Mouse (Mus musculus): ENCODE data around the gene Map3k13. TPM values are rescaled to one million over a fixed set of nuclear protein-coding genes. Genes with fewer than 3 reads are reported as not detected.
A peak's percentile ranks its signal among the peaks of the same experiment; 100 is the strongest.

Map3k13 gene
- polyA plus RNA-seq, 1 experiment from 2014 or later = 1.3 TPM

- Histone ChIP-seq H3K4me2 (replicated peaks; ENCODE audit: low read depth, low read length) (no peak overlapping the region), H3K4me3 (ENCODE audit: low read depth, low read length) (no peak overlapping the region), H3K36me3 (ENCODE audit: control insufficient read depth, insufficient read depth, low read length) (no peaks in the 10 kb centered on the region), H3K4me1 (ENCODE audit: control insufficient read depth, insufficient read depth, low read length) (no peaks in the 10 kb centered on the region), H3K27ac (ENCODE audit: low read length) (no peak overlapping the region), H3K9me3 (ENCODE audit: control insufficient read depth, low read depth, low read length) (no peaks in the 10 kb centered on the region), H3K9ac (replicated peaks; ENCODE audit: low read depth, low read length) (no peak overlapping the region), H3K27me3 (ENCODE audit: control insufficient read depth, insufficient read depth, low read length) (no peaks in the 10 kb centered on the region)
- no peak for ATAC-seq (ENCODE audit: insufficient number of reproducible peaks, insufficient read depth, low FRiP score, low read depth)
- WGBS = 88% methylated on average over 3 of the region's 3 CpGs
Measured at GRCm38 (mm10) chr16:21781895-21782294, 12.3 kb upstream of the Map3k13 start.

- no peak overlapping the region for H3K4me2 ChIP-seq (replicated peaks; ENCODE audit: low read depth, low read length)
- H3K27ac ChIP-seq (ENCODE audit: low read length) = no peak overlapping the region
- no peaks in the 10 kb centered on the region for H3K36me3 ChIP-seq (ENCODE audit: control insufficient read depth, insufficient read depth, low read length)
- no peaks in the 10 kb centered on the region for H3K27me3 ChIP-seq (ENCODE audit: control insufficient read depth, insufficient read depth, low read length)
- H3K4me3 ChIP-seq (ENCODE audit: low read depth, low read length) = no peak overlapping the region
- no peak for ATAC-seq (ENCODE audit: insufficient number of reproducible peaks, insufficient read depth, low FRiP score, low read depth)
- no peak overlapping the region for H3K9ac ChIP-seq (replicated peaks; ENCODE audit: low read depth, low read length)
- WGBS = 61% methylated on average over 2 of the region's 2 CpGs
- H3K4me1 ChIP-seq (ENCODE audit: control insufficient read depth, insufficient read depth, low read length) = peaks cover 4% of the 10 kb centered on the region; the same call in 1 of the 2 replicates
- H3K9me3 ChIP-seq (ENCODE audit: control insufficient read depth, low read depth, low read length) = no peaks in the 10 kb centered on the region
Measured at GRCm38 (mm10) chr16:21782807-21783206, 11.3 kb upstream of the Map3k13 start.

GRCm38 (mm10) chr16:21785000-21785399, 9.1 kb upstream of the Map3k13 start:
- no peak overlapping the region for H3K4me2 ChIP-seq (replicated peaks; ENCODE audit: low read depth, low read length)

GRCm38 (mm10) chr16:21786317-21786716, 7.8 kb upstream of the Map3k13 start:
- H3K27ac ChIP-seq (ENCODE audit: low read length) = no peak overlapping the region
- H3K4me2 ChIP-seq (replicated peaks; ENCODE audit: low read depth, low read length) = no peak overlapping the region
- H3K36me3 ChIP-seq (ENCODE audit: control insufficient read depth, insufficient read depth, low read length) = no peaks in the 10 kb centered on the region
- H3K9ac ChIP-seq (replicated peaks; ENCODE audit: low read depth, low read length) = no peak overlapping the region
- no peaks in the 10 kb centered on the region for H3K27me3 ChIP-seq (ENCODE audit: control insufficient read depth, insufficient read depth, low read length)
- H3K4me3 ChIP-seq (ENCODE audit: low read depth, low read length) = no peak overlapping the region
- peaks cover 8% of the 10 kb centered on the region; the same call in 1 of the 2 replicates for H3K4me1 ChIP-seq (ENCODE audit: control insufficient read depth, insufficient read depth, low read length)
- no peaks in the 10 kb centered on the region for H3K9me3 ChIP-seq (ENCODE audit: control insufficient read depth, low read depth, low read length)
- no peak for ATAC-seq (ENCODE audit: insufficient number of reproducible peaks, insufficient read depth, low FRiP score, low read depth)
- 90% methylated on average over 8 of the region's 8 CpGs for WGBS

More at GRCm38 (mm10) chr16:21785000-21785399, 9.1 kb upstream of the Map3k13 start:
- 72% methylated on average over 4 of the region's 4 CpGs for WGBS
- H3K27me3 ChIP-seq (ENCODE audit: control insufficient read depth, insufficient read depth, low read length) = no peaks in the 10 kb centered on the region
- no peak overlapping the region for H3K27ac ChIP-seq (ENCODE audit: low read length)
- no peak overlapping the region for H3K9ac ChIP-seq (replicated peaks; ENCODE audit: low read depth, low read length)
- peaks cover 8% of the 10 kb centered on the region; the same call in 1 of the 2 replicates for H3K4me1 ChIP-seq (ENCODE audit: control insufficient read depth, insufficient read depth, low read length)
- H3K9me3 ChIP-seq (ENCODE audit: control insufficient read depth, low read depth, low read length) = no peaks in the 10 kb centered on the region
- H3K4me3 ChIP-seq (ENCODE audit: low read depth, low read length) = no peak overlapping the region
- H3K36me3 ChIP-seq (ENCODE audit: control insufficient read depth, insufficient read depth, low read length) = no peaks in the 10 kb centered on the region
- ATAC-seq (ENCODE audit: insufficient number of reproducible peaks, insufficient read depth, low FRiP score, low read depth) = no peak

GRCm38 (mm10) chr16:21787516-21788353, 6.4 kb upstream of the Map3k13 start, which contains the start of gene Ehhadh:
Ehhadh (minus strand) TSS chr16:21787807.
- peak within 1 kb of the TSS; percentile 41 for H3K4me3 ChIP-seq (ENCODE audit: low read depth, low read length)
- H3K4me2 ChIP-seq (replicated peaks; ENCODE audit: low read depth, low read length) = peak within 1 kb of the TSS; percentile 57
- H3K4me1 ChIP-seq (ENCODE audit: control insufficient read depth, insufficient read depth, low read length) = peaks cover 8% of the 10 kb centered on the region; the same call in 1 of the 2 replicates
- peak within 1 kb of the TSS; percentile 41; the same call in 1 of the 2 replicates for H3K9ac ChIP-seq (replicated peaks; ENCODE audit: low read depth, low read length)
- no peak within 1 kb of the TSS for H3K27ac ChIP-seq (ENCODE audit: low read length)
- peak; percentile 92 for ATAC-seq (ENCODE audit: insufficient number of reproducible peaks, insufficient read depth, low FRiP score, low read depth)
- H3K9me3 ChIP-seq (ENCODE audit: control insufficient read depth, low read depth, low read length) = no peaks in the 10 kb centered on the region
- WGBS = 7% methylated on average over 28 of the region's 28 CpGs
- no peaks in the 10 kb centered on the region for H3K36me3 ChIP-seq (ENCODE audit: control insufficient read depth, insufficient read depth, low read length)
- no peaks in the 10 kb centered on the region for H3K27me3 ChIP-seq (ENCODE audit: control insufficient read depth, insufficient read depth, low read length)

- Histone ChIP-seq H3K9ac (replicated peaks; ENCODE audit: low read depth, low read length) (no peak overlapping the region), H3K4me3 (ENCODE audit: low read depth, low read length) (no peak overlapping the region), H3K4me2 (replicated peaks; ENCODE audit: low read depth, low read length) (no peak overlapping the region), H3K36me3 (ENCODE audit: control insufficient read depth, insufficient read depth, low read length) (no peaks in the 10 kb centered on the region), H3K27me3 (ENCODE audit: control insufficient read depth, insufficient read depth, low read length) (no peaks in the 10 kb centered on the region), H3K27ac (ENCODE audit: low read length) (no peak overlapping the region), H3K4me1 (ENCODE audit: control insufficient read depth, insufficient read depth, low read length) (peaks cover 8% of the 10 kb centered on the region; the same call in 1 of the 2 replicates), H3K9me3 (ENCODE audit: control insufficient read depth, low read depth, low read length) (no peaks in the 10 kb centered on the region)
- WGBS = 49% methylated on average over 3 of the region's 3 CpGs
- no peak for ATAC-seq (ENCODE audit: insufficient number of reproducible peaks, insufficient read depth, low FRiP score, low read depth)
Measured at GRCm38 (mm10) chr16:21788581-21788980, 5.6 kb upstream of the Map3k13 start.

GRCm38 (mm10) chr16:21789180-21789579, 5.0 kb upstream of the Map3k13 start:
- no peak for ATAC-seq (ENCODE audit: insufficient number of reproducible peaks, insufficient read depth, low FRiP score, low read depth)
- Histone ChIP-seq H3K9me3 (ENCODE audit: control insufficient read depth, low read depth, low read length) (no peaks in the 10 kb centered on the region), H3K4me3 (ENCODE audit: low read depth, low read length) (no peak overlapping the region), H3K9ac (replicated peaks; ENCODE audit: low read depth, low read length) (no peak overlapping the region), H3K4me1 (ENCODE audit: control insufficient read depth, insufficient read depth, low read length) (peaks cover 8% of the 10 kb centered on the region; the same call in 1 of the 2 replicates), H3K4me2 (replicated peaks; ENCODE audit: low read depth, low read length) (no peak overlapping the region), H3K27ac (ENCODE audit: low read length) (no peak overlapping the region), H3K27me3 (ENCODE audit: control insufficient read depth, insufficient read depth, low read length) (no peaks in the 10 kb centered on the region), H3K36me3 (ENCODE audit: control insufficient read depth, insufficient read depth, low read length) (no peaks in the 10 kb centered on the region)
- WGBS = 66% methylated on average over 2 of the region's 2 CpGs

GRCm38 (mm10) chr16:21790469-21790868, 3.7 kb upstream of the Map3k13 start:
- no peaks in the 10 kb centered on the region for H3K9me3 ChIP-seq (ENCODE audit: control insufficient read depth, low read depth, low read length)
- WGBS = 3% methylated on average over 1 of the region's 1 CpGs
- no peak overlapping the region for H3K4me3 ChIP-seq (ENCODE audit: low read depth, low read length)
- no peak overlapping the region for H3K27ac ChIP-seq (ENCODE audit: low read length)
- no peaks in the 10 kb centered on the region for H3K27me3 ChIP-seq (ENCODE audit: control insufficient read depth, insufficient read depth, low read length)
- no peak overlapping the region for H3K9ac ChIP-seq (replicated peaks; ENCODE audit: low read depth, low read length)
- ATAC-seq (ENCODE audit: insufficient number of reproducible peaks, insufficient read depth, low FRiP score, low read depth) = no peak
- no peaks in the 10 kb centered on the region for H3K36me3 ChIP-seq (ENCODE audit: control insufficient read depth, insufficient read depth, low read length)
- H3K4me2 ChIP-seq (replicated peaks; ENCODE audit: low read depth, low read length) = no peak overlapping the region
- peaks cover 8% of the 10 kb centered on the region; the same call in 1 of the 2 replicates for H3K4me1 ChIP-seq (ENCODE audit: control insufficient read depth, insufficient read depth, low read length)

Data from stomach, embryonic 14.5 days (tissue).